Mouse (Mus musculus) intestine, postnatal 0 days (tissue): Measurements from ENCODE around the gene Ppm1l. TPM values are rescaled to one million over a fixed set of nuclear protein-coding genes. Genes with fewer than 3 reads are reported as not detected.

Source experiments
- ATAC-seq: fragments of 200-750 bp; cut with Nextera tagmentation; 2 replicates; pipeline ENCODE4 v1.8.0; 2017; ENCODE audit warnings: mild to moderate bottlenecking, moderate TSS enrichment, moderate library complexity
- H3K27ac ChIP-seq: fragments of 300-500 bp; sonication (generic); 2 replicates; pipeline ENCODE4 v1.5.1; 2014; ENCODE audit warnings: mild to moderate bottlenecking, low read depth, low read length, moderate library complexity
- H3K27me3 ChIP-seq: fragments of 300-500 bp; sonication (generic); replicated peaks from 2 replicates; pipeline ENCODE4 v1.6.1; 2014; ENCODE audit warnings: low read length, mixed read lengths; ENCODE audit not compliant: control insufficient read depth, insufficient read depth
- H3K36me3 ChIP-seq: fragments of 300-500 bp; sonication (generic); 2 replicates; pipeline ENCODE4 v1.6.1; 2014; ENCODE audit warnings: mild to moderate bottlenecking, moderate library complexity; ENCODE audit not compliant: control insufficient read depth, insufficient read depth
- H3K4me1 ChIP-seq: fragments of 300-500 bp; sonication (generic); replicated peaks from 2 replicates; pipeline ENCODE4 v1.6.1; 2014; ENCODE audit warnings: antibody characterized with exemption, low read length, mixed read lengths; ENCODE audit not compliant: control insufficient read depth, insufficient read depth
- H3K4me2 ChIP-seq: fragments of 300-500 bp; sonication (generic); replicated peaks from 2 replicates; pipeline ENCODE4 v1.6.1; 2014; ENCODE audit warnings: low read depth, mild to moderate bottlenecking, moderate library complexity
- H3K4me3 ChIP-seq: fragments of 300-500 bp; sonication (generic); 2 replicates; pipeline ENCODE4 v1.5.1; 2014; ENCODE audit warnings: low read depth, low read length
- H3K9ac ChIP-seq: fragments of 300-500 bp; sonication (generic); 2 replicates; pipeline ENCODE4 v1.6.1; 2014; ENCODE audit warnings: mild to moderate bottlenecking, low read depth, low read length
- H3K9me3 ChIP-seq: fragments of 300-500 bp; sonication (generic); 2 replicates; pipeline ENCODE4 v1.6.1; 2016; ENCODE audit warnings: mixed run types; ENCODE audit not compliant: control insufficient read depth
- CTCF ChIP-seq: sonication (generic); IDR thresholded peaks from 2 replicates; pipeline ENCODE4 v1.5.1; 2016; ENCODE audit warnings: low read depth, mild to moderate bottlenecking, control low read depth, antibody characterized with exemption, moderate library complexity
- WGBS: fragments of 180-500 bp; shearing (Covaris S2); extraction: QIAGEN DNeasy Blood & Tissue Kit; methylation state at CpG from one replicate; pipeline ENCODE4 v1.1.7; 2014; 5-methylcytosine and 5-hydroxymethylcytosine counted together
- polyA plus RNA-seq: library from polyadenylated mRNA; unstranded; fragments of >200 nt; fragmentation: Nextera tagmentation; extraction: Ambion mirVana; gene quantifications from 2 replicates; pipeline ENCODE4 v1.2.1, GENCODE M21; 2015

The Ppm1l gene
- polyA plus RNA-seq, 1 experiment from 2014 or later: 3.0 TPM

- no peak for ATAC-seq
- WGBS: 90% methylated on average over 8 of the region's 8 CpGs
Measured at GRCm38 (mm10) chr3:69593426-69593825, 276.8 kb downstream of the Ppm1l start.

GRCm38 (mm10) chr3:69594071-69594470 lies 277.4 kb downstream of the Ppm1l start:
- H3K9ac ChIP-seq: no peak overlapping the region
- TF ChIP-seq CTCF: no peak
- H3K4me1 ChIP-seq: no peaks in the 10 kb centered on the region
- H3K9me3 ChIP-seq: no peaks in the 10 kb centered on the region
- ATAC-seq: no peak
- no peaks in the 10 kb centered on the region for H3K36me3 ChIP-seq
- H3K27ac ChIP-seq: no peak overlapping the region
- H3K27me3 ChIP-seq: 0 out of 2 replicates have a peak, but pooled peaks cover 3% of the 10 kb centered on the region
- no peak overlapping the region for H3K4me2 ChIP-seq
- 65% methylated on average over 9 of the region's 9 CpGs for WGBS
- H3K4me3 ChIP-seq: no peak overlapping the region

More at GRCm38 (mm10) chr3:69593426-69593825, 276.8 kb downstream of the Ppm1l start:
- Histone ChIP-seq H3K4me1 (no peaks in the 10 kb centered on the region), H3K4me2 (no peak overlapping the region), H3K4me3 (no peak overlapping the region), H3K27me3 (no peaks in the 10 kb centered on the region), H3K27ac (no peak overlapping the region), H3K9ac (no peak overlapping the region), H3K36me3 (no peaks in the 10 kb centered on the region), H3K9me3 (no peaks in the 10 kb centered on the region)
- TF ChIP-seq CTCF: no peak

GRCm38 (mm10) chr3:69596116-69596515 lies 279.5 kb downstream of the Ppm1l start:
- Histone ChIP-seq H3K27me3 (peaks cover 6% of the 10 kb centered on the region; the same call in 1 of the 2 replicates), H3K9me3 (no peaks in the 10 kb centered on the region), H3K36me3 (no peaks in the 10 kb centered on the region), H3K4me2 (no peak overlapping the region), H3K4me1 (no peaks in the 10 kb centered on the region), H3K27ac (no peak overlapping the region), H3K4me3 (no peak overlapping the region), H3K9ac (no peak overlapping the region)
- ATAC-seq: no peak
- 75% methylated on average over 3 of the region's 3 CpGs for WGBS
- no peak for TF ChIP-seq CTCF

GRCm38 (mm10) chr3:69597211-69597610 lies 280.6 kb downstream of the Ppm1l start:
- Histone ChIP-seq H3K9ac (no peak overlapping the region), H3K27me3 (peaks cover 6% of the 10 kb centered on the region; the same call in 1 of the 2 replicates), H3K36me3 (no peaks in the 10 kb centered on the region), H3K4me2 (peak overlapping the region; percentile 86; the same call in 1 of the 2 replicates), H3K27ac (no peak overlapping the region), H3K4me3 (no peak overlapping the region), H3K4me1 (no peaks in the 10 kb centered on the region), H3K9me3 (no peaks in the 10 kb centered on the region)
- no peak for TF ChIP-seq CTCF
- ATAC-seq: no peak
- 84% methylated on average over 6 of the region's 6 CpGs for WGBS

GRCm38 (mm10) chr3:69597816-69598215 lies 281.2 kb downstream of the Ppm1l start:
- Histone ChIP-seq H3K9ac (peak overlapping the region; percentile 72), H3K4me1 (no peaks in the 10 kb centered on the region), H3K27ac (no peak overlapping the region), H3K36me3 (no peaks in the 10 kb centered on the region), H3K4me2 (peak overlapping the region; percentile 86), H3K4me3 (peak overlapping the region; percentile 65), H3K27me3 (peaks cover 6% of the 10 kb centered on the region; the same call in 1 of the 2 replicates), H3K9me3 (no peaks in the 10 kb centered on the region)
- 44% methylated on average over 7 of the region's 7 CpGs for WGBS
- ATAC-seq: no peak
- no peak for TF ChIP-seq CTCF

- peak within 1 kb of the TSS; percentile 86 for H3K4me2 ChIP-seq
- no peaks in the 10 kb centered on the region for H3K4me1 ChIP-seq
- H3K27ac ChIP-seq: peak within 1 kb of the TSS; percentile 50
- peak within 1 kb of the TSS; percentile 72 for H3K9ac ChIP-seq
- H3K36me3 ChIP-seq: no peaks in the 10 kb centered on the region
- peak; percentile 67 for ATAC-seq
- 2% methylated on average over 77 of the region's 99 CpGs for WGBS
- H3K9me3 ChIP-seq: no peaks in the 10 kb centered on the region
- TF ChIP-seq CTCF: peak; percentile 60
- H3K27me3 ChIP-seq: peaks cover 6% of the 10 kb centered on the region; the same call in 1 of the 2 replicates
- peak within 1 kb of the TSS; percentile 65 for H3K4me3 ChIP-seq
Measured at GRCm38 (mm10) chr3:69598261-69599165, 281.9 kb downstream of the Ppm1l start, which contains the start of gene B3galnt1. Gene B3galnt1 (minus strand): TSS chr3:69598960.
